Mouse (Mus musculus): ENCODE data around the gene Traf5.

DNA sequence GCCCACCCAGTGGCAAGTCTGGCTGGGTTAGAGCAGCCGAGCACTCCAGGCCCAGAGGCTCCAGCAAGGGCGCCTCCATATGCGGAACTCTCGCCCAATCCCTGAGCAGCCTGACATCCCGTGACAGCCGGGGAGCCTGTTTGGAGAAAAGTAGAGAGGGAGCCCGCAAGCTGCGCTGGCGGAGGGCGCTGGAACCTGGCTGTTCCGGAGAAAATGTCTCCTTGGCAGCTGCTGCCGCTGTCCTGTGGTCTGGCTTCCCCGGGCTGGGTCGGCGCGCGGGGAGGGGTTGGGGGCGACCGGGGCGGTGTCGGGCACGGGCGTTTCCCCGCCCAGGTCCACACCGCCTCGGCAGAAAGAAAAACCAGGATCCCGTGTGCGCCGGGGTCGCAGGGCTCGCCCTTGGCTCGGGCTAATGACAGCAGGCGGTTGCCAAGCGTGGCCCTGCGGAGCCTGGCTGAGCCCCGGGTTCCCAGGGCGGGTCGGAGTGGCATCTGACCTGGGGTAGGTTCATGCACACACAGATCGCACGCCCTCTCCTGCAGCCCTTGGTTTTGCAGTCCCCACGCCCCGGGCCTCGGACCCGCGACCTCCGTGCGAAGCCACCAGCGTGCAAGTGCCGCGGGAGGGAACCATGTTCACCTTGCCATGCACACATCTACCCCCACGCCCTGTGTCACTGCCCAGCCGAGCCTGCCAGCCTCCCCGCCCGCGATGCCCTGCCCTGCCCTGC, 44.4 kb upstream of the Traf5 start:
- no peak for TF ChIP-seq CTCF (IDR thresholded peaks at IDR 0.05; ENCODE audit: extremely low read depth, insufficient read length, insufficient replicate concordance, low read depth, low read length)
- TF ChIP-seq POLR2A (IDR thresholded peaks at IDR 0.05; ENCODE audit: low read depth, low read length) = no peak; the same call in none of the 2 replicates
